8 mouse cellular contexts compared by ENCODE assay signal in genomic region chr12:85339947-85340346, GRCm38 (mm10). TPM values are rescaled to one million over a fixed set of nuclear protein-coding genes. Genes with fewer than 3 reads are reported as not detected.
A peak's percentile ranks its signal among the peaks of the same experiment; 100 is the strongest.
DNase-seq lines count a peak whose midpoint lies in the region; ATAC-seq lines count a peak whose summit lies in the region.

No protein-coding gene starts in this region.

- peak overlapping the region; percentile 95 for H3K4me3 ChIP-seq in heart, embryonic 15.5 days
- peak overlapping the region; percentile 88 for H3K4me3 ChIP-seq in liver, embryonic 11.5 days (ENCODE audit: low read depth, low read length)

- H3K9me3 ChIP-seq in heart, embryonic 15.5 days (replicated peaks) = no peaks in the 10 kb centered on the region
- H3K9me3 ChIP-seq in liver, embryonic 11.5 days (ENCODE audit: control insufficient read depth, low read length) = no peaks in the 10 kb centered on the region

- intact Hi-C loops in left cerebral cortex, postnatal 25 days (cut with DNase I) = loop anchor here (2.0 to 5.0 kb wide), 2 partner anchors 149 to 322 kb away; no protein-coding TSS in a partner anchor

- H3K9ac ChIP-seq in heart, embryonic 15.5 days = no peak overlapping the region
- 0 out of 2 replicates have a peak overlapping the region, but pooled peaks have one; percentile 17 for H3K9ac ChIP-seq in liver, embryonic 11.5 days (ENCODE audit: low read depth, low read length)

- H3K27me3 ChIP-seq in heart, embryonic 15.5 days = no peaks in the 10 kb centered on the region
- H3K27me3 ChIP-seq in liver, embryonic 11.5 days (replicated peaks; ENCODE audit: control insufficient read depth, insufficient read depth, low read length) = no peaks in the 10 kb centered on the region

- 31% methylated on average over 4 of the region's 4 CpGs for WGBS in heart, embryonic 15.5 days
- 27% methylated on average over 4 of the region's 4 CpGs for WGBS in liver, embryonic 11.5 days

- peaks cover 7% of the 10 kb centered on the region; the same call in 1 of the 2 replicates for H3K36me3 ChIP-seq in heart, embryonic 15.5 days
- H3K36me3 ChIP-seq in liver, embryonic 11.5 days (ENCODE audit: control insufficient read depth, insufficient read depth, low read length) = peaks cover 11% of the 10 kb centered on the region

- H3K4me2 ChIP-seq in heart, embryonic 15.5 days = peak overlapping the region; percentile 77
- H3K4me2 ChIP-seq in liver, embryonic 11.5 days = peak overlapping the region; percentile 83

- H3K27ac ChIP-seq in heart, embryonic 15.5 days = peak overlapping the region; percentile 73
- peak overlapping the region; percentile 58 for H3K27ac ChIP-seq in liver, embryonic 11.5 days (ENCODE audit: low read depth, low read length)

- no peak for ATAC-seq in heart, embryonic 15.5 days (replicated peaks; ENCODE audit: insufficient number of reproducible peaks, insufficient read depth, low FRiP score, low read depth)
- no peak for ATAC-seq in liver, embryonic 11.5 days (replicated peaks; ENCODE audit: low FRiP score)

- DNase-seq in adrenal gland, postnatal 14 days = peak; percentile 42
- DNase-seq in adrenal gland, postnatal 25 days = no peak
- peak; percentile 30 for DNase-seq in NIH3T3 (ENCODE audit: low read depth)
- no peak for DNase-seq in liver, embryonic 11.5 days (ENCODE audit: low spot score)
- DNase-seq in monocyte, adult 2 months (ENCODE audit: low read depth in 1 of 2, low spot score in 2 of 2) = peak; percentile 49 to 64
- no peak for DNase-seq in left cerebral cortex, postnatal 25 days (ENCODE audit: low spot score in 2 of 2)
- DNase-seq in gastrocnemius, postnatal 25 days = no peak

- H3K4me1 ChIP-seq in heart, embryonic 15.5 days (replicated peaks) = peaks cover 22% of the 10 kb centered on the region
- H3K4me1 ChIP-seq in liver, embryonic 11.5 days (replicated peaks; ENCODE audit: control insufficient read depth, insufficient read depth, low read length) = peaks cover 19% of the 10 kb centered on the region

RNA-seq across cellular contexts. Expression of gene Nek9, which starts 0.8 kb away (rescaled TPM):
- total RNA-seq in adrenal gland, postnatal 14 days (2021) = 65.7 and 66.2 TPM in 2 replicates
- 75.7 and 94.0 TPM in 2 replicates for total RNA-seq in adrenal gland, postnatal 25 days (2021)
- 16.4 and 21.3 TPM in 2 replicates for polyA plus RNA-seq in heart, embryonic 15.5 days (2015; fragmentation: Nextera tagmentation; extraction: Ambion mirVana)
- 7.2 and 9.4 TPM in 2 replicates for polyA plus RNA-seq in liver, embryonic 11.5 days (2014; fragmentation: Nextera tagmentation; extraction: Ambion mirVana)
- total RNA-seq in left cerebral cortex, postnatal 25 days (2021) = 10 to 100 TPM; 27.8 to 29.6 TPM
- total RNA-seq in gastrocnemius, postnatal 25 days (2021) = 10 to 100 TPM; 76.8 to 83.5 TPM

RNA-seq across cellular contexts. Expression of gene Tmed10, which starts 34.7 kb away (rescaled TPM):
- total RNA-seq in adrenal gland, postnatal 14 days (2021) = 236 and 243 TPM in 2 replicates
- total RNA-seq in adrenal gland, postnatal 25 days (2021) = 287 and 302 TPM in 2 replicates
- polyA plus RNA-seq in heart, embryonic 15.5 days (2015; fragmentation: Nextera tagmentation; extraction: Ambion mirVana) = 240 and 248 TPM in 2 replicates
- 271 and 278 TPM in 2 replicates for polyA plus RNA-seq in liver, embryonic 11.5 days (2014; fragmentation: Nextera tagmentation; extraction: Ambion mirVana)
- total RNA-seq in left cerebral cortex, postnatal 25 days (2021) = 100 to 1,000 TPM; 164 to 171 TPM
- 100 to 1,000 TPM in 1 of 2 experiments, 10 to 100 TPM in 1; 97.1 to 117 TPM for total RNA-seq in gastrocnemius, postnatal 25 days (2021)

RNA-seq across cellular contexts. Expression of gene Zc2hc1c, which starts 51.6 kb away (rescaled TPM):
- total RNA-seq in adrenal gland, postnatal 14 days (2021) = 0.98 and 1.1 TPM in 2 replicates
- 1.8 and 1.9 TPM in 2 replicates for total RNA-seq in adrenal gland, postnatal 25 days (2021)
- 1.3 and 1.5 TPM in 2 replicates for polyA plus RNA-seq in heart, embryonic 15.5 days (2015; fragmentation: Nextera tagmentation; extraction: Ambion mirVana)
- polyA plus RNA-seq in liver, embryonic 11.5 days (2014; fragmentation: Nextera tagmentation; extraction: Ambion mirVana) = 0.43 and 0.49 TPM in 2 replicates
- 1 to 10 TPM; 1.9 to 2.0 TPM for total RNA-seq in left cerebral cortex, postnatal 25 days (2021)
- total RNA-seq in gastrocnemius, postnatal 25 days (2021) = 1 to 10 TPM; 1.1 to 1.2 TPM

RNA-seq across cellular contexts. Expression of gene Acyp1, which starts 51.7 kb away (rescaled TPM):
- total RNA-seq in adrenal gland, postnatal 14 days (2021) = 31.5 and 38.3 TPM in 2 replicates
- 30.2 and 42.2 TPM in 2 replicates for total RNA-seq in adrenal gland, postnatal 25 days (2021)
- polyA plus RNA-seq in heart, embryonic 15.5 days (2015; fragmentation: Nextera tagmentation; extraction: Ambion mirVana) = 57.5 and 71.7 TPM in 2 replicates
- polyA plus RNA-seq in liver, embryonic 11.5 days (2014; fragmentation: Nextera tagmentation; extraction: Ambion mirVana) = 88.3 and 92.2 TPM in 2 replicates
- total RNA-seq in left cerebral cortex, postnatal 25 days (2021) = 10 to 100 TPM; 31.6 to 35.9 TPM
- 10 to 100 TPM; 41.4 to 47.9 TPM for total RNA-seq in gastrocnemius, postnatal 25 days (2021)

Comparison
In these comparisons a context has a peak if more than half of its experiments do, and no peak if none do; other contexts are left out.
1. DNase-seq: peak in adrenal gland, postnatal 14 days (single experiment), NIH3T3 (single experiment) and monocyte, adult 2 months (2 of 2); none in adrenal gland, postnatal 25 days (single experiment), liver, embryonic 11.5 days (single experiment), left cerebral cortex, postnatal 25 days (0 of 2) and gastrocnemius, postnatal 25 days (single experiment).